Mouse (Mus musculus): ENCODE data around the gene Trappc2l.

GRCm38 (mm10) chr8:122665667-122666316 is 54.4 kb downstream of the Trappc2l start:
- TF ChIP-seq CTCF (IDR thresholded peaks at IDR 0.05; ENCODE audit: low read depth) (no peak), EP300 (optimal IDR thresholded peaks at IDR 0.05) (no peak)

Measured in stomach, postnatal 0 days (tissue).